Mouse (Mus musculus) ES-Bruce4 (cell line): Measurements from ENCODE around the gene Dvl3. TPM values are rescaled to one million over a fixed set of nuclear protein-coding genes. Genes with fewer than 3 reads are reported as not detected.
"Not testable (repeated sequence)": the region's sequence is repeated elsewhere in the genome, so short reads cannot be mapped to it uniquely, and the experiment has no call there.

Experiments
- H3K27ac ChIP-seq: 2 replicates; pipeline ENCODE4 v1.5.1; 2012; ENCODE audit warnings: low read length, inconsistent platforms; ENCODE audit not compliant: insufficient read depth
- H3K27me3 ChIP-seq: 2 replicates; pipeline ENCODE4 v1.6.1; 2012; ENCODE audit warnings: mild to moderate bottlenecking, low read length, inconsistent platforms; ENCODE audit not compliant: control insufficient read depth, poor library complexity, insufficient read depth, severe bottlenecking
- H3K36me3 ChIP-seq: 2 replicates; pipeline ENCODE4 v1.6.1; 2012; ENCODE audit warnings: inconsistent platforms, mild to moderate bottlenecking, low read length, moderate library complexity; ENCODE audit not compliant: control insufficient read depth, poor library complexity, insufficient read depth, severe bottlenecking
- H3K4me1 ChIP-seq: one replicate; pipeline ENCODE4 v1.8.1; 2011; ENCODE audit warnings: low read length; ENCODE audit not compliant: control insufficient read depth, insufficient read depth
- H3K4me3 ChIP-seq: 2 replicates; pipeline ENCODE4 v1.5.1; 2011; ENCODE audit warnings: low read depth, mild to moderate bottlenecking, low read length
- H3K9ac ChIP-seq: 2 replicates; pipeline ENCODE4 v1.6.1; 2012; ENCODE audit warnings: low read depth, mild to moderate bottlenecking, inconsistent platforms; ENCODE audit not compliant: poor library complexity, severe bottlenecking
- H3K9me3 ChIP-seq: replicated peaks from 2 replicates; pipeline ENCODE4 v1.6.1; 2012; ENCODE audit warnings: mild to moderate bottlenecking, low read length, inconsistent platforms; ENCODE audit not compliant: control insufficient read depth, poor library complexity, insufficient read depth, severe bottlenecking
- CTCF ChIP-seq: IDR thresholded peaks from one replicate; pipeline ENCODE4 v1.8.1; 2011; ENCODE audit warnings: low read depth, low read length
- EP300 ChIP-seq: IDR thresholded peaks from 2 replicates; pipeline ENCODE4 v1.6.1; 2011; ENCODE audit warnings: low read depth, low read length; ENCODE audit not compliant: insufficient read depth
- POLR2A ChIP-seq: IDR thresholded peaks from one replicate; pipeline ENCODE4 v1.8.1; 2011; ENCODE audit warnings: low read length; ENCODE audit not compliant: insufficient read depth
- polyA plus RNA-seq: library from polyadenylated mRNA; stranded (reverse); fragments of >200 nt; gene quantifications from 2 replicates; pipeline ENCODE4 v1.2.4, GENCODE M21; 2011; ENCODE audit warnings: low read depth; ENCODE audit not compliant: missing spikeins, insufficient read depth, insufficient read length

Gene Dvl3
- polyA plus RNA-seq, 1 experiment = 37.9 TPM

GRCm38 (mm10) chr16:20481746-20482145 lies 35.0 kb upstream of the Dvl3 start:
- Histone ChIP-seq H3K4me1 (no peaks in the 10 kb centered on the region), H3K36me3 (no peaks in the 10 kb centered on the region), H3K9me3 (0 out of 2 replicates have a peak, but pooled peaks cover 4% of the 10 kb centered on the region), H3K27me3 (no peaks in the 10 kb centered on the region), H3K4me3 (no peak overlapping the region), H3K27ac (no peak overlapping the region), H3K9ac (no peak overlapping the region)
- no peak for TF ChIP-seq POLR2A

GRCm38 (mm10) chr16:20483716-20484115 lies 33.1 kb upstream of the Dvl3 start:
- H3K27me3 ChIP-seq, H3K4me3 ChIP-seq, H3K9ac ChIP-seq, H3K4me1 ChIP-seq, H3K27ac ChIP-seq, H3K9me3 ChIP-seq, H3K36me3 ChIP-seq: not testable (repeated sequence)

- Histone ChIP-seq H3K27me3 (no peaks in the 10 kb centered on the region), H3K9me3 (no peaks in the 10 kb centered on the region), H3K36me3 (no peaks in the 10 kb centered on the region), H3K9ac (no peak overlapping the region), H3K27ac (no peak overlapping the region), H3K4me1 (no peaks in the 10 kb centered on the region), H3K4me3 (no peak overlapping the region)
- TF ChIP-seq CTCF (no peak), POLR2A (no peak), EP300 (no peak)
Observed at GRCm38 (mm10) chr16:20485061-20485460, 31.7 kb upstream of the Dvl3 start.

GRCm38 (mm10) chr16:20486048-20486447 lies 30.7 kb upstream of the Dvl3 start:
- Histone ChIP-seq H3K27ac (no peak overlapping the region), H3K4me3 (no peak overlapping the region), H3K9me3 (no peaks in the 10 kb centered on the region), H3K27me3 (no peaks in the 10 kb centered on the region), H3K36me3 (no peaks in the 10 kb centered on the region), H3K4me1 (no peaks in the 10 kb centered on the region), H3K9ac (no peak overlapping the region)
- no peak for TF ChIP-seq POLR2A
- no peak for TF ChIP-seq EP300
- TF ChIP-seq CTCF = no peak

- Histone ChIP-seq H3K4me1 (no peaks in the 10 kb centered on the region), H3K27me3 (no peaks in the 10 kb centered on the region), H3K27ac (no peak overlapping the region), H3K9me3 (no peaks in the 10 kb centered on the region), H3K36me3 (no peaks in the 10 kb centered on the region), H3K9ac (no peak overlapping the region), H3K4me3 (no peak overlapping the region)
- TF ChIP-seq CTCF = no peak
Observed at GRCm38 (mm10) chr16:20488151-20488550, 28.6 kb upstream of the Dvl3 start.

GRCm38 (mm10) chr16:20488751-20489150 lies 28.0 kb upstream of the Dvl3 start:
- H3K9me3 ChIP-seq, H3K36me3 ChIP-seq, H3K27me3 ChIP-seq, H3K4me1 ChIP-seq, H3K9ac ChIP-seq, H3K4me3 ChIP-seq, H3K27ac ChIP-seq: not testable (repeated sequence)

GRCm38 (mm10) chr16:20489233-20489632 lies 27.5 kb upstream of the Dvl3 start:
- Histone ChIP-seq H3K9ac (no peak overlapping the region), H3K4me1 (no peaks in the 10 kb centered on the region), H3K27ac (no peak overlapping the region), H3K27me3 (no peaks in the 10 kb centered on the region), H3K4me3 (no peak overlapping the region), H3K36me3 (no peaks in the 10 kb centered on the region), H3K9me3 (no peaks in the 10 kb centered on the region)
- TF ChIP-seq CTCF = no peak
- no peak for TF ChIP-seq EP300
- no peak for TF ChIP-seq POLR2A
